13 mouse cellular contexts compared by ENCODE assay signal in the genomic region with DNA sequence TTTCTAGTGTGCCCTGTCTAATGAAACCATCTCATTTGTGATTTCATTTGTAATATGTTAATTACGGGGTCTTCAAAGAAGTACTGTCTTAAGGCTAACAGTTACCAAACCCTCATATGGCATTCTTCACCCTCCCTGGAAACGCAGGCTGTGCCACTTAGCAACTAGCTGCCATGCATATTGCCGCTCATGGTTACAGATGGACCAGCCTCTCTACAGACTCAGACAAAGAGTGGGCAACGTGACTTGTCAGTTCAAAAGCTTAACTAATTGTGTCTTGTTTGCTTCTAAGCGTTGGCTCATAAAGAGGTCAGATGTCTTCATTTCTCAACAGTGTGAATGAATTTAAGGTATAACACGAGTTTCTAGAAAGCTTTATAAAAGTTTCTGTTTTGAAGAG.
DNase-seq lines count a peak whose midpoint lies in the region; ATAC-seq lines count a peak whose summit lies in the region.
"Had no signal": no experiment of that assay in that cellular context is flagged by ENCODE, and none has a peak within 500 bp of the region (broad histone marks: within the 10 kb centered on the region; RNA-seq: fewer than 3 reads in every experiment).

No protein-coding gene starts in this region.

- H3K9me3 ChIP-seq in forebrain, embryonic 12.5 days, result no peaks in the 10 kb centered on the region
- H3K9me3 ChIP-seq in forebrain, embryonic 10.5 days, result no peaks in the 10 kb centered on the region
- no peaks in the 10 kb centered on the region for H3K9me3 ChIP-seq in hindbrain, embryonic 10.5 days
- H3K9me3 ChIP-seq in midbrain, embryonic 14.5 days (ENCODE audit: control insufficient read depth, low read length), result no peaks in the 10 kb centered on the region
- H3K9me3 ChIP-seq: limb, embryonic 10.5 days; liver, embryonic 13.5 days had no signal

- H3K27me3 ChIP-seq in forebrain, embryonic 12.5 days, result no peaks in the 10 kb centered on the region
- H3K27me3 ChIP-seq in forebrain, embryonic 10.5 days (ENCODE audit: poor library complexity, severe bottlenecking), result no peaks in the 10 kb centered on the region
- H3K27me3 ChIP-seq in hindbrain, embryonic 10.5 days (ENCODE audit: insufficient read depth, poor library complexity, severe bottlenecking), result no peaks in the 10 kb centered on the region
- H3K27me3 ChIP-seq in midbrain, embryonic 14.5 days (ENCODE audit: control insufficient read depth, insufficient read depth, low read length), result no peaks in the 10 kb centered on the region
- H3K27me3 ChIP-seq: liver, embryonic 13.5 days had no signal

- ATAC-seq in forebrain, embryonic 12.5 days (ENCODE audit: low FRiP score), result no peak
- peak; percentile 73; the same call in 1 of the 2 replicates for ATAC-seq in midbrain, embryonic 14.5 days (ENCODE audit: low FRiP score, low TSS enrichment)

- H3K4me2 ChIP-seq in forebrain, embryonic 12.5 days, result no peak overlapping the region
- H3K4me2 ChIP-seq in midbrain, embryonic 14.5 days (ENCODE audit: low read length), result no peak overlapping the region
- H3K4me2 ChIP-seq: liver, embryonic 13.5 days had no signal

- 61% methylated on average over 6 of the region's 6 CpGs for WGBS in forebrain, embryonic 12.5 days
- 86% methylated on average over 6 of the region's 6 CpGs for whole genome bisulfite sequencing in forebrain, embryonic 10.5 days
- 52% methylated on average over 6 of the region's 6 CpGs for WGBS in hindbrain, embryonic 10.5 days
- 26% methylated on average over 6 of the region's 6 CpGs for WGBS in midbrain, embryonic 14.5 days

- no peak overlapping the region for H3K9ac ChIP-seq in forebrain, embryonic 12.5 days
- no peak overlapping the region for H3K9ac ChIP-seq in midbrain, embryonic 14.5 days (replicated peaks; ENCODE audit: low read length)
- H3K9ac ChIP-seq: liver, embryonic 13.5 days had no signal

- no peak for DNase-seq in forebrain, embryonic 10.5 days (ENCODE audit: extremely low spot score, low spot score)
- peak; percentile 67 for DNase-seq in Muller cell, postnatal 12 days (ENCODE audit: inconsistent ontology term)
- peak; percentile 32 for DNase-seq in hindbrain, embryonic 10.5 days (ENCODE audit: low spot score)
- peak; percentile 56 for DNase-seq in midbrain, embryonic 14.5 days
- DNase-seq in thymus, postnatal 4 days, result no peak
- no peak for DNase-seq in heart, adult 18-20 months
- no peak for DNase-seq in gastrocnemius, adult 18-20 months (ENCODE audit: low spot score)
- DNase-seq: gastrocnemius, postnatal 36 days; kidney, postnatal 10 days; liver, embryonic 13.5 days; thymus, postnatal 14 days had no signal

- peaks cover 30% of the 10 kb centered on the region for H3K4me1 ChIP-seq in forebrain, embryonic 12.5 days
- peaks cover 26% of the 10 kb centered on the region for H3K4me1 ChIP-seq in forebrain, embryonic 10.5 days
- H3K4me1 ChIP-seq in hindbrain, embryonic 10.5 days (replicated peaks), result peaks cover 59% of the 10 kb centered on the region
- H3K4me1 ChIP-seq in midbrain, embryonic 14.5 days (ENCODE audit: control insufficient read depth, insufficient read depth, low read length), result peaks cover 9% of the 10 kb centered on the region
- H3K4me1 ChIP-seq: limb, embryonic 10.5 days; liver, embryonic 13.5 days had no signal

- H3K4me3 ChIP-seq in forebrain, embryonic 12.5 days (replicated peaks), result no peak overlapping the region
- H3K4me3 ChIP-seq in forebrain, embryonic 10.5 days, result no peak overlapping the region
- H3K4me3 ChIP-seq in hindbrain, embryonic 10.5 days, result no peak overlapping the region
- no peak overlapping the region for H3K4me3 ChIP-seq in midbrain, embryonic 14.5 days (replicated peaks; ENCODE audit: low read depth, low read length)
- H3K4me3 ChIP-seq: limb, embryonic 10.5 days; liver, embryonic 13.5 days had no signal

- 0 out of 2 replicates have a peak overlapping the region, but pooled peaks have one; percentile 5 for H3K27ac ChIP-seq in forebrain, embryonic 12.5 days
- H3K27ac ChIP-seq in forebrain, embryonic 10.5 days, result no peak overlapping the region
- peak overlapping the region; percentile 50; the same call in 1 of the 2 replicates for H3K27ac ChIP-seq in hindbrain, embryonic 10.5 days
- no peak overlapping the region; the same call in 1 of the 2 replicates for H3K27ac ChIP-seq in midbrain, embryonic 14.5 days (replicated peaks; ENCODE audit: low read depth, low read length)
- H3K27ac ChIP-seq: limb, embryonic 10.5 days; liver, embryonic 13.5 days had no signal

- H3K36me3 ChIP-seq in forebrain, embryonic 12.5 days (replicated peaks), result peaks cover 37% of the 10 kb centered on the region
- H3K36me3 ChIP-seq in forebrain, embryonic 10.5 days (replicated peaks), result peaks cover 51% of the 10 kb centered on the region
- H3K36me3 ChIP-seq in hindbrain, embryonic 10.5 days, result peaks cover 48% of the 10 kb centered on the region
- peaks cover 45% of the 10 kb centered on the region for H3K36me3 ChIP-seq in midbrain, embryonic 14.5 days (ENCODE audit: control insufficient read depth, insufficient read depth, low read length)

Comparison
In these comparisons a context has a peak if more than half of its experiments do, and no peak if none do; other contexts are left out.
1. H3K27ac ChIP-seq: peak in forebrain, embryonic 12.5 days (single experiment) and hindbrain, embryonic 10.5 days (single experiment); none in forebrain, embryonic 10.5 days (single experiment) and midbrain, embryonic 14.5 days (single experiment).
2. DNase-seq: peak in Muller cell, postnatal 12 days (single experiment), hindbrain, embryonic 10.5 days (single experiment) and midbrain, embryonic 14.5 days (single experiment); none in forebrain, embryonic 10.5 days (single experiment), thymus, postnatal 4 days (single experiment), heart, adult 18-20 months (0 of 2) and gastrocnemius, adult 18-20 months (single experiment).